Comparison of ENCODE assay signal across 8 mouse cellular contexts in the genomic region with DNA sequence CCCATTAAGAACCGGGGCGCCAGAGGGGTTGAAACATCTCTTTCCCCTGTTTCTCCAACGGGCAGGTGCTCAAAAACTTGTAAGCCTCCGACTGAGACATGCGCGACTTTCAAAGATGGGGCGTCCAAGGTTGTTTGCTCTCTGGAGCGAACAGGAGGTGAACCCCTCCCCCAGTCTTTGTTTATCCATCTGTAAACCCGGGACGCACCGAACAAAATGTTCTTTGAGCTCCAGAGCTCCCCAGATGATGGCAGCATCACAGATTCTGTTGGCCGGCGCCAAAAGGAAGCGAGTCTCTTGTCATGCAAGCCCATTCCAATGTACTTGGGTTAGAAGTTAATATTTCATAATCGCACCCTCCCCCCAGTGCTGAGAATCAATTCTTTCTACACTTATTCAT. TPM values are rescaled to one million over a fixed set of nuclear protein-coding genes. Genes with fewer than 3 reads are reported as not detected.
A peak's percentile ranks its signal among the peaks of the same experiment; 100 is the strongest.
DNase-seq lines count a peak whose midpoint lies in the region; ATAC-seq lines count a peak whose summit lies in the region.

No protein-coding gene starts in this region.

- WGBS in hindbrain, embryonic 10.5 days: 14% methylated on average over 15 of the region's 15 CpGs
- 11% methylated on average over 15 of the region's 15 CpGs for WGBS in midbrain, embryonic 16.5 days

- peak overlapping the region; percentile 91 for H3K4me2 ChIP-seq in midbrain, embryonic 16.5 days (ENCODE audit: low read length)

- peak overlapping the region; percentile 75 for H3K9ac ChIP-seq in midbrain, embryonic 16.5 days (ENCODE audit: low read depth, low read length)

- peak overlapping the region; percentile 69 for H3K4me3 ChIP-seq in hindbrain, embryonic 10.5 days
- peak overlapping the region; percentile 56 for H3K4me3 ChIP-seq in midbrain, embryonic 16.5 days (ENCODE audit: low read depth, low read length)

- H3K4me1 ChIP-seq in hindbrain, embryonic 10.5 days (replicated peaks): peaks cover 51% of the 10 kb centered on the region
- peaks cover 16% of the 10 kb centered on the region for H3K4me1 ChIP-seq in midbrain, embryonic 16.5 days (ENCODE audit: control insufficient read depth, insufficient read depth, low read length)

- peak; percentile 70 for DNase-seq in testis, postnatal 14 days (ENCODE audit: low spot score)
- DNase-seq in testis, postnatal 10 days (ENCODE audit: low spot score): no peak
- no peak for DNase-seq in hindbrain, embryonic 10.5 days (ENCODE audit: low spot score)
- DNase-seq in layer of hippocampus, adult 9-11 months: peak; percentile 89
- no peak for DNase-seq in thymus, postnatal 10 days (ENCODE audit: low spot score in 2 of 2)
- DNase-seq in adrenal gland, postnatal 25 days: no peak
- DNase-seq in urinary bladder, adult 18-20 months (ENCODE audit: low spot score in 2 of 2): no peak

- H3K27me3 ChIP-seq in hindbrain, embryonic 10.5 days (ENCODE audit: insufficient read depth, poor library complexity, severe bottlenecking): peaks cover 91% of the 10 kb centered on the region
- peaks cover 13% of the 10 kb centered on the region for H3K27me3 ChIP-seq in midbrain, embryonic 16.5 days (ENCODE audit: control insufficient read depth, insufficient read depth, low read depth, low read length)

- H3K9me3 ChIP-seq in hindbrain, embryonic 10.5 days: no peaks in the 10 kb centered on the region
- no peaks in the 10 kb centered on the region for H3K9me3 ChIP-seq in midbrain, embryonic 16.5 days (replicated peaks; ENCODE audit: control insufficient read depth, low read length, poor library complexity, severe bottlenecking)

- no peak for ATAC-seq in midbrain, embryonic 16.5 days

- peak overlapping the region; percentile 87; the same call in 1 of the 2 replicates for H3K27ac ChIP-seq in hindbrain, embryonic 10.5 days
- no peak overlapping the region for H3K27ac ChIP-seq in midbrain, embryonic 16.5 days (ENCODE audit: low read length)

- no peaks in the 10 kb centered on the region for H3K36me3 ChIP-seq in hindbrain, embryonic 10.5 days
- H3K36me3 ChIP-seq in midbrain, embryonic 16.5 days (ENCODE audit: control insufficient read depth, insufficient read depth, low read length): no peaks in the 10 kb centered on the region

RNA-seq across cellular contexts. Expression of a gene that starts 6.6 kb away (rescaled TPM):
- 11.4 and 18.2 TPM in 2 replicates for polyA plus RNA-seq in hindbrain, embryonic 10.5 days (2016; fragmentation: Nextera tagmentation; extraction: Ambion mirVana)
- 21.1 and 23.2 TPM in 2 replicates for polyA plus RNA-seq in midbrain, embryonic 16.5 days (2015; fragmentation: Nextera tagmentation; extraction: Ambion mirVana)
- 26.9 and 27.4 TPM in 2 replicates for total RNA-seq in adrenal gland, postnatal 25 days (2021)

RNA-seq across cellular contexts. Expression of a gene that starts 10.0 kb away (rescaled TPM):
- polyA plus RNA-seq in hindbrain, embryonic 10.5 days (2016; fragmentation: Nextera tagmentation; extraction: Ambion mirVana): 0.05 TPM in 1 of 2 replicates, not detected in the other
- polyA plus RNA-seq in midbrain, embryonic 16.5 days (2015; fragmentation: Nextera tagmentation; extraction: Ambion mirVana): 0.08 and 0.19 TPM in 2 replicates
- not detected in 2 replicates for total RNA-seq in adrenal gland, postnatal 25 days (2021)

RNA-seq across cellular contexts. Expression of a gene that starts 21.8 kb away (rescaled TPM):
- polyA plus RNA-seq in hindbrain, embryonic 10.5 days (2016; fragmentation: Nextera tagmentation; extraction: Ambion mirVana): 73.4 and 82.1 TPM in 2 replicates
- polyA plus RNA-seq in midbrain, embryonic 16.5 days (2015; fragmentation: Nextera tagmentation; extraction: Ambion mirVana): 107 and 112 TPM in 2 replicates
- total RNA-seq in adrenal gland, postnatal 25 days (2021): 50.2 and 62.1 TPM in 2 replicates

RNA-seq across cellular contexts. Expression of a gene that starts 37.5 kb away (rescaled TPM):
- polyA plus RNA-seq in hindbrain, embryonic 10.5 days (2016; fragmentation: Nextera tagmentation; extraction: Ambion mirVana): 35.0 and 40.6 TPM in 2 replicates
- polyA plus RNA-seq in midbrain, embryonic 16.5 days (2015; fragmentation: Nextera tagmentation; extraction: Ambion mirVana): 34.8 and 35.7 TPM in 2 replicates
- 127 and 143 TPM in 2 replicates for total RNA-seq in adrenal gland, postnatal 25 days (2021)

RNA-seq across cellular contexts. Expression of a gene that starts 41.2 kb away (rescaled TPM):
- 7.3 and 8.7 TPM in 2 replicates for polyA plus RNA-seq in hindbrain, embryonic 10.5 days (2016; fragmentation: Nextera tagmentation; extraction: Ambion mirVana)
- 6.7 and 8.1 TPM in 2 replicates for polyA plus RNA-seq in midbrain, embryonic 16.5 days (2015; fragmentation: Nextera tagmentation; extraction: Ambion mirVana)
- total RNA-seq in adrenal gland, postnatal 25 days (2021): 10.6 and 14.4 TPM in 2 replicates

Comparison
In these comparisons a context has a peak if more than half of its experiments do, and no peak if none do; other contexts are left out.
1. DNase-seq: peak in testis, postnatal 14 days (single experiment) and layer of hippocampus, adult 9-11 months (single experiment); none in testis, postnatal 10 days (single experiment), hindbrain, embryonic 10.5 days (single experiment), thymus, postnatal 10 days (0 of 2), adrenal gland, postnatal 25 days (single experiment) and urinary bladder, adult 18-20 months (0 of 2).